Mouse (Mus musculus) ES-Bruce4 (cell line): Measurements from ENCODE around the gene Prkar1a. TPM values are rescaled to one million over a fixed set of nuclear protein-coding genes. Genes with fewer than 3 reads are reported as not detected.
A peak's percentile ranks its signal among the peaks of the same experiment; 100 is the strongest.

ENCODE experiments used
- H3K27ac ChIP-seq: 2 replicates; pipeline ENCODE4 v1.5.1; 2012; ENCODE audit warnings: low read length, inconsistent platforms; ENCODE audit not compliant: insufficient read depth
- H3K27me3 ChIP-seq: 2 replicates; pipeline ENCODE4 v1.6.1; 2012; ENCODE audit warnings: mild to moderate bottlenecking, low read length, inconsistent platforms; ENCODE audit not compliant: control insufficient read depth, poor library complexity, insufficient read depth, severe bottlenecking
- H3K36me3 ChIP-seq: 2 replicates; pipeline ENCODE4 v1.6.1; 2012; ENCODE audit warnings: inconsistent platforms, mild to moderate bottlenecking, low read length, moderate library complexity; ENCODE audit not compliant: control insufficient read depth, poor library complexity, insufficient read depth, severe bottlenecking
- H3K4me1 ChIP-seq: one replicate; pipeline ENCODE4 v1.8.1; 2011; ENCODE audit warnings: low read length; ENCODE audit not compliant: control insufficient read depth, insufficient read depth
- H3K4me3 ChIP-seq: 2 replicates; pipeline ENCODE4 v1.5.1; 2011; ENCODE audit warnings: low read depth, mild to moderate bottlenecking, low read length
- H3K9ac ChIP-seq: 2 replicates; pipeline ENCODE4 v1.6.1; 2012; ENCODE audit warnings: low read depth, mild to moderate bottlenecking, inconsistent platforms; ENCODE audit not compliant: poor library complexity, severe bottlenecking
- H3K9me3 ChIP-seq: replicated peaks from 2 replicates; pipeline ENCODE4 v1.6.1; 2012; ENCODE audit warnings: mild to moderate bottlenecking, low read length, inconsistent platforms; ENCODE audit not compliant: control insufficient read depth, poor library complexity, insufficient read depth, severe bottlenecking
- CTCF ChIP-seq: IDR thresholded peaks from one replicate; pipeline ENCODE4 v1.8.1; 2011; ENCODE audit warnings: low read depth, low read length
- EP300 ChIP-seq: IDR thresholded peaks from 2 replicates; pipeline ENCODE4 v1.6.1; 2011; ENCODE audit warnings: low read depth, low read length; ENCODE audit not compliant: insufficient read depth
- POLR2A ChIP-seq: IDR thresholded peaks from one replicate; pipeline ENCODE4 v1.8.1; 2011; ENCODE audit warnings: low read length; ENCODE audit not compliant: insufficient read depth
- polyA plus RNA-seq: library from polyadenylated mRNA; stranded (reverse); fragments of >200 nt; gene quantifications from 2 replicates; pipeline ENCODE4 v1.2.4, GENCODE M21; 2011; ENCODE audit warnings: low read depth; ENCODE audit not compliant: missing spikeins, insufficient read depth, insufficient read length

Prkar1a gene
- polyA plus RNA-seq, 1 experiment: 98.3 TPM

GRCm38 (mm10) chr11:109670026-109670916 lies 21.1 kb downstream of the Prkar1a start:
- Histone ChIP-seq H3K27ac (no peak overlapping the region), H3K4me3 (no peak overlapping the region), H3K9ac (no peak overlapping the region), H3K4me1 (no peaks in the 10 kb centered on the region), H3K27me3 (no peaks in the 10 kb centered on the region), H3K36me3 (peaks cover 20% of the 10 kb centered on the region), H3K9me3 (no peaks in the 10 kb centered on the region)
- TF ChIP-seq POLR2A (no peak), EP300 (no peak), CTCF (no peak)

- peaks cover 13% of the 10 kb centered on the region for H3K36me3 ChIP-seq
- H3K4me3 ChIP-seq: no peak overlapping the region
- no peak overlapping the region for H3K9ac ChIP-seq
- TF ChIP-seq EP300 (no peak), POLR2A (no peak), CTCF (no peak)
- H3K27me3 ChIP-seq: no peaks in the 10 kb centered on the region
- H3K27ac ChIP-seq: 0 out of 2 replicates have a peak overlapping the region, but pooled peaks have one; percentile 12
- no peaks in the 10 kb centered on the region for H3K9me3 ChIP-seq
- no peaks in the 10 kb centered on the region for H3K4me1 ChIP-seq
These were observed 22.2 kb downstream of the Prkar1a start for GRCm38 (mm10) chr11:109671136-109672020.

- no peak overlapping the region for H3K9ac ChIP-seq
- TF ChIP-seq CTCF (no peak), EP300 (no peak), POLR2A (no peak)
- H3K27me3 ChIP-seq: no peaks in the 10 kb centered on the region
- H3K4me3 ChIP-seq: no peak overlapping the region
- no peak overlapping the region for H3K27ac ChIP-seq
- no peaks in the 10 kb centered on the region for H3K4me1 ChIP-seq
- no peaks in the 10 kb centered on the region for H3K9me3 ChIP-seq
- H3K36me3 ChIP-seq: peaks cover 9% of the 10 kb centered on the region
These were observed 22.8 kb downstream of the Prkar1a start for GRCm38 (mm10) chr11:109672021-109672324.

- no peak for TF ChIP-seq EP300
- TF ChIP-seq POLR2A: no peak
- TF ChIP-seq CTCF: no peak
- H3K9me3 ChIP-seq: no peaks in the 10 kb centered on the region
- no peaks in the 10 kb centered on the region for H3K4me1 ChIP-seq
- no peak overlapping the region for H3K4me3 ChIP-seq
- H3K27ac ChIP-seq: no peak overlapping the region
- H3K27me3 ChIP-seq: no peaks in the 10 kb centered on the region
- peaks cover 6% of the 10 kb centered on the region for H3K36me3 ChIP-seq
- H3K9ac ChIP-seq: no peak overlapping the region
These were observed 23.2 kb downstream of the Prkar1a start for GRCm38 (mm10) chr11:109672396-109672795.

- no peak overlapping the region for H3K4me3 ChIP-seq
- no peaks in the 10 kb centered on the region for H3K27me3 ChIP-seq
- no peak overlapping the region for H3K27ac ChIP-seq
- H3K9me3 ChIP-seq: no peaks in the 10 kb centered on the region
- H3K9ac ChIP-seq: no peak overlapping the region
- no peaks in the 10 kb centered on the region for H3K4me1 ChIP-seq
- TF ChIP-seq POLR2A (no peak), CTCF (no peak), EP300 (no peak)
- H3K36me3 ChIP-seq: peaks cover 4% of the 10 kb centered on the region
These were observed 23.9 kb downstream of the Prkar1a start for GRCm38 (mm10) chr11:109672881-109673739.
